Mouse (Mus musculus): ENCODE measurements at regions not wholly inside any gene's neighbourhood (a gene's known extent, or its start where the extent isn't known, plus 50 kb on each side); places are given as distances from the start of the nearest gene placed in this dataset.

- H3K4me3 ChIP-seq (ENCODE audit: insufficient read depth, low read depth, low read length): no peak overlapping the region
- no peak for TF ChIP-seq POLR2A (IDR thresholded peaks at IDR 0.05; ENCODE audit: insufficient read depth, low read depth, low read length)
- TF ChIP-seq CTCF (IDR thresholded peaks at IDR 0.05; ENCODE audit: insufficient read depth, low read depth, low read length): no peak
- WGBS: 70% methylated on average over 8 of the region's 8 CpGs
- H3K27ac ChIP-seq (ENCODE audit: insufficient read depth, low read depth, low read length): no peak overlapping the region
- H3K4me1 ChIP-seq (ENCODE audit: control insufficient read depth, insufficient read depth, low read length): peaks cover 16% of the 10 kb centered on the region
Measured at GRCm38 (mm10) chr13:54876556-54876955, 72.7 kb upstream of the Unc5a start.

GRCm38 (mm10) chr13:54877656-54878055, 71.6 kb upstream of the Unc5a start:
- no peak overlapping the region for H3K27ac ChIP-seq (ENCODE audit: insufficient read depth, low read depth, low read length)
- 60% methylated on average over 8 of the region's 8 CpGs for whole genome bisulfite sequencing
- H3K4me3 ChIP-seq (ENCODE audit: insufficient read depth, low read depth, low read length): no peak overlapping the region
- TF ChIP-seq POLR2A (IDR thresholded peaks at IDR 0.05; ENCODE audit: insufficient read depth, low read depth, low read length) (no peak), CTCF (IDR thresholded peaks at IDR 0.05; ENCODE audit: insufficient read depth, low read depth, low read length) (no peak)
- H3K4me1 ChIP-seq (ENCODE audit: control insufficient read depth, insufficient read depth, low read length): peaks cover 16% of the 10 kb centered on the region

- TF ChIP-seq CTCF (IDR thresholded peaks at IDR 0.05; ENCODE audit: insufficient read depth, low read depth, low read length) (no peak), POLR2A (IDR thresholded peaks at IDR 0.05; ENCODE audit: insufficient read depth, low read depth, low read length) (no peak)
- H3K27ac ChIP-seq (ENCODE audit: insufficient read depth, low read depth, low read length): no peak overlapping the region
- H3K4me3 ChIP-seq (ENCODE audit: insufficient read depth, low read depth, low read length): no peak overlapping the region
- WGBS: 75% methylated on average over 5 of the region's 5 CpGs
- H3K4me1 ChIP-seq (ENCODE audit: control insufficient read depth, insufficient read depth, low read length): peaks cover 22% of the 10 kb centered on the region
Measured at GRCm38 (mm10) chr13:54879325-54879724, 69.9 kb upstream of the Unc5a start.

- no peak overlapping the region for H3K27ac ChIP-seq (ENCODE audit: insufficient read depth, low read depth, low read length)
- H3K4me3 ChIP-seq (ENCODE audit: insufficient read depth, low read depth, low read length): no peak overlapping the region
- 70% methylated on average over 2 of the region's 2 CpGs for WGBS
- peaks cover 23% of the 10 kb centered on the region for H3K4me1 ChIP-seq (ENCODE audit: control insufficient read depth, insufficient read depth, low read length)
- TF ChIP-seq CTCF (IDR thresholded peaks at IDR 0.05; ENCODE audit: insufficient read depth, low read depth, low read length): no peak
- TF ChIP-seq POLR2A (IDR thresholded peaks at IDR 0.05; ENCODE audit: insufficient read depth, low read depth, low read length): no peak
Measured at GRCm38 (mm10) chr13:54880204-54880603, 69.0 kb upstream of the Unc5a start.

- Histone ChIP-seq H3K4me3 (ENCODE audit: insufficient read depth, low read depth, low read length) (no peak overlapping the region), H3K27ac (ENCODE audit: insufficient read depth, low read depth, low read length) (no peak overlapping the region), H3K4me1 (ENCODE audit: control insufficient read depth, insufficient read depth, low read length) (peaks cover 35% of the 10 kb centered on the region)
- WGBS: 90% methylated on average over 9 of the region's 9 CpGs
- TF ChIP-seq POLR2A (IDR thresholded peaks at IDR 0.05; ENCODE audit: insufficient read depth, low read depth, low read length) (no peak), CTCF (IDR thresholded peaks at IDR 0.05; ENCODE audit: insufficient read depth, low read depth, low read length) (no peak)
Measured at GRCm38 (mm10) chr13:54882781-54883180, 66.4 kb upstream of the Unc5a start.

GRCm38 (mm10) chr13:54883748-54884708, 65.2 kb upstream of the Unc5a start:
- H3K4me1 ChIP-seq (ENCODE audit: control insufficient read depth, insufficient read depth, low read length): peaks cover 40% of the 10 kb centered on the region
- no peak overlapping the region for H3K4me3 ChIP-seq (ENCODE audit: insufficient read depth, low read depth, low read length)
- H3K27ac ChIP-seq (ENCODE audit: insufficient read depth, low read depth, low read length): no peak overlapping the region
- no peak for TF ChIP-seq POLR2A (IDR thresholded peaks at IDR 0.05; ENCODE audit: insufficient read depth, low read depth, low read length)
- TF ChIP-seq CTCF (IDR thresholded peaks at IDR 0.05; ENCODE audit: insufficient read depth, low read depth, low read length): no peak
- WGBS: 70% methylated on average over 17 of the region's 17 CpGs

GRCm38 (mm10) chr13:54884709-54885460, 64.3 kb upstream of the Unc5a start:
- WGBS: 48% methylated on average over 14 of the region's 14 CpGs
- H3K4me1 ChIP-seq (ENCODE audit: control insufficient read depth, insufficient read depth, low read length): peaks cover 40% of the 10 kb centered on the region
- no peak overlapping the region for H3K27ac ChIP-seq (ENCODE audit: insufficient read depth, low read depth, low read length)
- TF ChIP-seq CTCF (IDR thresholded peaks at IDR 0.05; ENCODE audit: insufficient read depth, low read depth, low read length) (no peak), POLR2A (IDR thresholded peaks at IDR 0.05; ENCODE audit: insufficient read depth, low read depth, low read length) (no peak)
- H3K4me3 ChIP-seq (ENCODE audit: insufficient read depth, low read depth, low read length): no peak overlapping the region

- 7% methylated on average over 18 of the region's 18 CpGs for WGBS
Measured at GRCm38 (mm10) chr13:54887366-54887921, 61.8 kb upstream of the Unc5a start.

More at GRCm38 (mm10) chr13:54887366-54887921, 61.8 kb upstream of the Unc5a start:
- H3K4me1 ChIP-seq (ENCODE audit: control insufficient read depth, insufficient read depth, low read length): peaks cover 40% of the 10 kb centered on the region
- TF ChIP-seq POLR2A (IDR thresholded peaks at IDR 0.05; ENCODE audit: insufficient read depth, low read depth, low read length): no peak
- TF ChIP-seq CTCF (IDR thresholded peaks at IDR 0.05; ENCODE audit: insufficient read depth, low read depth, low read length): no peak
- peak overlapping the region; percentile 50 for H3K27ac ChIP-seq (ENCODE audit: insufficient read depth, low read depth, low read length)
- H3K4me3 ChIP-seq (ENCODE audit: insufficient read depth, low read depth, low read length): peak overlapping the region; percentile 50

Measured in olfactory bulb, adult 2 months (tissue).